Mouse (Mus musculus): Measurements from ENCODE around the gene Anp32e.
"Not testable (repeated sequence)": the region's sequence is repeated elsewhere in the genome, so short reads cannot be mapped to it uniquely, and the experiment has no call there.

Anp32e gene

DNA sequence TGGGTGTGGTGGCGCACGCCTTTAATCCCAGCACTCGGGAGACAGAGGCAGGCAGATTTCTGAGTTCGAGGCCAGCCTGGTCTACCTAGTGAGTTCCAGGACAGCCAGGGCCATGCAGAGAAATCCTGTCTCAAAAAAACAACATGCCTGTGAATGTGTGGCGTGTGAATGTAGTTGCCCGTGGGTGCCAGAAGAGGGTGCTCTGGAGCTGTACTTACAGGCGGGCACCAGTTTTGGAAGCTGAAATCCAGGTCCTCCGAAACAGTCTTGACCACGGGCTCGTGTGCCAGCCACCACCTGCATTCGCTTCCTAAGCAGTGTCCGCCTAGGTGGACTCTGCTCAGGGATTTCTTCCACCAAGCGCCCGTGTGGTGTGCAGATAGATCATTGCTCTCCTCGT, 9.8 kb downstream of the Anp32e start:
- no peak for DNase-seq (ENCODE audit: low read depth, low spot score)

DNA sequence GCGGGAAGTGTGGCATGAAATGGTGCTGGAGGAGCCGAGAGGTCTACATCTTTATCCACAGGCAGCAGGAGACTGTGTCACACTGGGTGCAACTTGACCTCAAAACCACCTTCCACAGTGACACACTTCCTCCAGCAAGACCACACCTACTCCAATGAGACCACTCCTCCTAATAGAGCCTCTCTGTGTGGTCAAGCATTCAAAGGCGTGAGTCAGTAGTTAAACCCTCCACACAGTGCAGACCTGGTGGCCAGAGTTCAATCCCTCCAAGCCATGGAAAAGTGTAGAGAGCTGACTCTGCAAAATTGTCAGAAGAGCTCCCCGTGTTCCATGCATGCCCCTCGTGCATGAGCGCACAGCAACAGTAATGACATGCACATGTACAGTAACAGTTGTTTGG, 13.7 kb downstream of the Anp32e start:
- DNase-seq (ENCODE audit: low read depth, low spot score): no peak

- DNase-seq (ENCODE audit: low read depth, low spot score): no peak
These were observed 14.2 kb downstream of the Anp32e start for GRCm38 (mm10) chr3:95943226-95943625.

GRCm38 (mm10) chr3:95944742-95945141, 15.7 kb downstream of the Anp32e start:
- no peak for DNase-seq (ENCODE audit: low read depth, low spot score)

GRCm38 (mm10) chr3:95945731-95946240, 16.7 kb downstream of the Anp32e start:
- no peak for DNase-seq (ENCODE audit: low read depth, low spot score)

- no peak for DNase-seq (ENCODE audit: low read depth, low spot score)
These were observed 19.3 kb downstream of the Anp32e start for GRCm38 (mm10) chr3:95948325-95948724.

- peak; percentile 89 for DNase-seq (ENCODE audit: low read depth, low spot score)
These were observed 21.9 kb downstream of the Anp32e start for GRCm38 (mm10) chr3:95950763-95951551.

DNA sequence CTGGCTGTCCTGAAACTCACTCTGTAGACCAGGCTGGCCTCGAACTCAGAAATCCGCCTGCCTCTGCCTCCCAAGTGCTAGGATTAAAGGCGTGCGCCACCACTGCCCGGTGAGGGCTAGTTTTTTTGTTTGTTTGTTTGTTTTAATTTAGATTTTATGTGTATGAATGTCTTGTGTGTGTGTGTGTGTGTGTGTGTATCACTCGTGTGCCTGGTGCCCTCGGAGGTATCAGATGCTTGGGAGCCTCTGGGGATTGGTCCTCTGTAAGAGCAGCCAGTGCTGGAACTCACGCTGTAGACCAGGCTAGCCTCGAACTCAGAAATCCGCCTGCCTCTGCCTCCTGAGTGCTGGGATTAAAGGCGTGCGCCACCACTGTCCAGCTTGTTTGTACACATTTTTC, 22.5 kb downstream of the Anp32e start:
- not testable (repeated sequence) for DNase-seq (ENCODE audit: low read depth, low spot score)

- DNase-seq (ENCODE audit: low read depth, low spot score): no peak
These were observed 24.0 kb downstream of the Anp32e start for GRCm38 (mm10) chr3:95953023-95953422.

- DNase-seq (ENCODE audit: low read depth, low spot score): no peak
These were observed 24.5 kb downstream of the Anp32e start for GRCm38 (mm10) chr3:95953522-95953921.

GRCm38 (mm10) chr3:95954648-95955173, 25.7 kb downstream of the Anp32e start:
- DNase-seq (ENCODE audit: low read depth, low spot score): not testable (repeated sequence)

GRCm38 (mm10) chr3:95955318-95955717, 26.3 kb downstream of the Anp32e start:
- DNase-seq (ENCODE audit: low read depth, low spot score): no peak

DNA sequence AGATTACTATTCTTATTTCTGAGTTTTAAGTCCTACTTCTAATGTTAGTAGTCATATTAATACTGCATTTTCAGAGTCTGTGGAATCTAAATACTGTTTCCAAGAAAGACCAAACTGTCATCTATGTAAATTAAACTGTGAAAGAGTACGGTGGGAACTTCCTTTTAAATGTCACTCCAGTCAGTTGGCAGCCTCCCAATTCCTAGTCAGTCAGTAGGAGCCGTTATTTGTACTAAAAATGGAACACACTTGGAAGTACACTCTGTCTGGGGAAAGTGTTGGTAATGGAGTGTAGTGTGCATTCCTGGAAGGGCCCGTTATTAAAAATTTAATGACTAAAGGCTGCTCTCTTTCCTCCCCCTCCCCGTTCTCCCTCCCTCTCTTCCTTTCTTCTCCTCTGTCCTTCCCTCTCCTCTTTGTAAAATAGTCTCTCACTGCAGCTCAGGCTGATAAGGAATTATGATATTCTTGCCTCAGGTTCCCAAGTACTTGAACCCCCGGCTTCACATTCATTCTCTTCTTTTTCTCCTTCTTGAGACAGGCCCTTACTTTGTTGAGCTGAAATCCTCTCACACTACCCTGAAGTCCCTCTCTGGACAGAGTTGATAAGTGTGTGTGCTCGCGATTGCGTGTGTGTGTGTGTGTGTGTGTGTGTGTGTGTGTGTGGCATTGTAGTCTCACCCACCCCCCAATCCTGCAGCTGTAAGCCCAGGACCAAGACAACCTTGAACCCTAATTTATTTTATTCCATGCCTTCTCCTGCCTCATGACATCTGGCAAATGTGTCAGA, 28.5 kb downstream of the Anp32e start:
- DNase-seq (ENCODE audit: low read depth, low spot score): no peak

GRCm38 (mm10) chr3:95959082-95959481, 30.0 kb downstream of the Anp32e start:
- DNase-seq (ENCODE audit: low read depth, low spot score): peak; percentile 25

GRCm38 (mm10) chr3:95959807-95960206, 30.8 kb downstream of the Anp32e start:
- no peak for DNase-seq (ENCODE audit: low read depth, low spot score)

DNA sequence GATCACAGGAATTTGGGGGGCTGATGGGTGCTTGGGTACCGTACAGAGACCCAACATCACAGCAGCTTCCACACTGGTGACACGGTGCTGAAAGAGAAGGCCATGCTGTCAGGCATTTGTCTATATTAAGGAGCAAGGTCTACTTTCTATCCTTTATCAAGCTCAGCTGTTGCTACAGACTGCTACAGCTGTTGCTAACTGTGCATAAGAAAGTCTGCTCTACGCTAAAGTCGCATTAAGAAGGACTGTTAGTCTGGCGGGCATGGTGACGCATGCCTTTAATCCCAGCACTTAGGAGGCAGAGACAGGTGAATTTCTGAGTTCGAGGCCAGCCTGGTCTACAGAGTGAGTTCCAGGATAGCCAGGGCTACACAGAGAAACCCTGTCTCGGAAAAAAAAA, 33.1 kb downstream of the Anp32e start:
- not testable (repeated sequence) for DNase-seq (ENCODE audit: low read depth, low spot score)

DNA sequence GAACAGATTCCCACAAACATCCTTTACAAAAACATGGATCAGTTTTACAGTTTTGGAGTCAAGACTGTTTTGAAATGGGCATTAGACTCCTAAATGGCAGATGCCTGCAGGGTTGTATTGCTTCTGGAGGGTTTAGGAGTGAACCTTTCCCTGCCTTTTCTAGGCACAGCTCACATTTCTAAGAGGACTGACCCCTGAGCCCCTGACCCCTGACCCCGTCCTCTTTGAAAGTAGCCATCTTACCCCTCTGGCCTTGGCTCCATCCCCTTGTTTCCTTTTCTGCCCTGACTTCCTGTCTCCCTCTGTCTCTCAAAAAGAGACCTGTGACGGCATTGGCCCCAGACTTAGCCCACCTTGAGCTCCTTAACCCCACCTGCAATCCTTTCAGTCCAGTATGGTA, 34.2 kb downstream of the Anp32e start:
- no peak for DNase-seq (ENCODE audit: low read depth, low spot score)

DNA sequence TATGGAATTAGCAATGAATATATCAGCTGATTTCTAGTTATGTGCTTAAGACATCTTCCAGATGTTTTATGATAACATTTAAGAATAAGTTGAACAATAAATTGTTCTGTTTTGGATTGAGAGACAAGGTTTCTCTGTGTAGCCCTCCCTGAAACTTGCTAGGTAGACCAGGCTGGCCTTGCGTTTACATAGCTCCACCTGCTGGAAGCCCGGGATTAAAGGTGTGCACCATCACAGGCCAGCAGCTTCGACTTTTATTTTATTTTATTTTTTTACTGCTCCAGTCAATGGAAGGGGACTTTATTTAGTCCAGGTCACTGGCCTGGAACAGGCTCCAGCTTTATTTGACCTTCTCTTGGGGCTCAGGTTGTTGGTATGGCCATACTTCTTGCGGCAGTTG, 34.6 kb downstream of the Anp32e start:
- DNase-seq (ENCODE audit: low read depth, low spot score): no peak

DNA sequence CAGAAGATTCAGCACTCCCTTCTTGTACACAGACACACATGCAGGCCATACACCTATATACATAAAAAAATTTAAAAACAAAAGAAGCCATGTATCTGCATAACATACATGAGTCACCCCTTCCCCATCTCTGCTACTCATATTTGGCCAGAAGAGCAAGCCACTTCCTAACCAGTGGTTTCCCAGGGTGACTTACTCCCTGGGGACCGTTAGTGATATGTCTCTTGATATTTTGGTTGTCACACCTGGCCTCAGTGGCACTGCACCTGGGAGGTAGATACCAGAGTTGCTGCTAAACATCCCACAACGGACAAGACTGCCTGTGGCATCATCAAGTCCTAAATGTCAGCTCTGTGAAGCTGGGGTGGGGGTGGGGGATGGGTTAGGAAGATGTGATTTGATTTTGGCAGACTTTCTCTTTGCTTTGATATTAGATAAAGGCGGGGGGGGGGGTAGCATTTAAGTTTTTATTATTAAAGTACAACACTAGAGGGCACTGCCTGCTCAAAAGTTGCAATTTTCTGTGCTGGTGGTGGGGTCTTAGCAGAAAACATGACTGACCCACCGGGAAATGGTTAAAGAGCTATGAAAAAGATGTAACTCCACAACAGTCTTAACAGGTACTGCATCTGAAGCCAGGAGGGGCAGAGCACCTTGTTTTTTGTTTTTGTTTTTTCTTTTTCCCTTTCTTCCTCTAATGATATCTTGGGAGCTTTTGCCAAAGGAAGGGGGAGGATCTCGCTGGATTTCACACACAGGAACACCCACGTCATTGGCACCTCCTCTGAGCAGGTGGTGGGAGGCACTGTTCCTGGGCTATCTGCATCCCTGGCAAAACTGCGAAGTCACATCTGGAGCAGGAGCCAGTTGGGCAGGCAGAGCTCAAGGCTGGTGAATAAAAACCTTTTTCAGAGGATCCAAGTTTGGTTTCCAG, 36.7 kb downstream of the Anp32e start:
- DNase-seq (ENCODE audit: low read depth, low spot score): peak; percentile 55

- DNase-seq (ENCODE audit: low read depth, low spot score): no peak
These were observed 40.2 kb downstream of the Anp32e start for GRCm38 (mm10) chr3:95969277-95969676.

- DNase-seq (ENCODE audit: low read depth, low spot score): not testable (repeated sequence)
These were observed 41.6 kb downstream of the Anp32e start for GRCm38 (mm10) chr3:95970661-95971060.

All from forelimb bud, embryonic 11.5 days (tissue).